Mouse (Mus musculus) liver, embryonic 15.5 days (tissue): ENCODE measurements around the gene Dynll2. TPM values are rescaled to one million over a fixed set of nuclear protein-coding genes. Genes with fewer than 3 reads are reported as not detected.

Experiments
- ATAC-seq: fragments of 200-750 bp; cut with Nextera tagmentation; 2 replicates; pipeline ENCODE4 v1.8.0; 2017; ENCODE audit warnings: moderate number of reproducible peaks, mild to moderate bottlenecking, moderate library complexity; ENCODE audit not compliant: insufficient read depth
- H3K27ac ChIP-seq: fragments of 300-500 bp; sonication (generic); replicated peaks from 2 replicates; pipeline ENCODE4 v1.5.1; 2015; ENCODE audit warnings: mild to moderate bottlenecking, inconsistent platforms
- H3K27me3 ChIP-seq: fragments of 300-500 bp; sonication (generic); 2 replicates; pipeline ENCODE4 v1.6.1; 2015; ENCODE audit warnings: mild to moderate bottlenecking, inconsistent platforms
- H3K36me3 ChIP-seq: fragments of 300-500 bp; sonication (generic); replicated peaks from 2 replicates; pipeline ENCODE4 v1.6.1; 2015; ENCODE audit warnings: moderate library complexity, mild to moderate bottlenecking, inconsistent platforms
- H3K4me1 ChIP-seq: fragments of 300-500 bp; sonication (generic); replicated peaks from 2 replicates; pipeline ENCODE4 v1.6.1; 2015; ENCODE audit warnings: inconsistent platforms
- H3K4me2 ChIP-seq: fragments of 300-500 bp; sonication (generic); 2 replicates; pipeline ENCODE4 v1.6.1; 2015; ENCODE audit warnings: moderate library complexity, mild to moderate bottlenecking, inconsistent platforms
- H3K4me3 ChIP-seq: fragments of 300-500 bp; sonication (generic); replicated peaks from 2 replicates; pipeline ENCODE4 v1.5.1; 2015; ENCODE audit warnings: mild to moderate bottlenecking, inconsistent platforms
- H3K9ac ChIP-seq: fragments of 300-500 bp; sonication (generic); 2 replicates; pipeline ENCODE4 v1.6.1; 2015; ENCODE audit warnings: moderate library complexity, mild to moderate bottlenecking, inconsistent platforms
- H3K9me3 ChIP-seq: fragments of 300-500 bp; sonication (generic); replicated peaks from 2 replicates; pipeline ENCODE4 v1.6.1; 2016; ENCODE audit warnings: inconsistent platforms
- WGBS: fragments of 180-500 bp; shearing (Covaris S2); methylation state at CpG from one replicate; pipeline ENCODE4 v1.1.7; 2015; ENCODE audit warnings: mixed read lengths; ENCODE audit not compliant: insufficient replicate concordance; 5-methylcytosine and 5-hydroxymethylcytosine counted together
- polyA plus RNA-seq: library from polyadenylated mRNA; unstranded; fragments of >200 nt; fragmentation: Nextera tagmentation; extraction: Ambion mirVana; gene quantifications from 2 replicates; pipeline ENCODE4 v1.2.1, GENCODE M21; 2015

Dynll2 gene
- polyA plus RNA-seq, 1 experiment from 2014 or later, result 6.6 TPM

GRCm38 (mm10) chr11:87966214-87966613, 21.1 kb downstream of the Dynll2 start:
- H3K27ac ChIP-seq, result no peak overlapping the region
- 37% methylated on average over 10 of the region's 10 CpGs for WGBS

GRCm38 (mm10) chr11:87965293-87965692, 22.0 kb downstream of the Dynll2 start:
- Histone ChIP-seq H3K36me3 (no peaks in the 10 kb centered on the region), H3K27ac (no peak overlapping the region), H3K4me1 (peaks cover 12% of the 10 kb centered on the region), H3K4me3 (no peak overlapping the region), H3K9ac (no peak overlapping the region), H3K27me3 (peaks cover 16% of the 10 kb centered on the region), H3K9me3 (no peaks in the 10 kb centered on the region), H3K4me2 (no peak overlapping the region)
- no peak for ATAC-seq
- 38% methylated on average over 3 of the region's 3 CpGs for WGBS

More at GRCm38 (mm10) chr11:87966214-87966613, 21.1 kb downstream of the Dynll2 start:
- peaks cover 20% of the 10 kb centered on the region for H3K27me3 ChIP-seq
- ATAC-seq, result no peak
- H3K4me3 ChIP-seq, result no peak overlapping the region
- peaks cover 12% of the 10 kb centered on the region for H3K4me1 ChIP-seq
- H3K36me3 ChIP-seq, result no peaks in the 10 kb centered on the region
- H3K4me2 ChIP-seq, result no peak overlapping the region
- no peaks in the 10 kb centered on the region for H3K9me3 ChIP-seq
- no peak overlapping the region for H3K9ac ChIP-seq

GRCm38 (mm10) chr11:87957066-87957465, 30.3 kb downstream of the Dynll2 start:
- Histone ChIP-seq H3K4me3 (no peak overlapping the region), H3K9me3 (no peaks in the 10 kb centered on the region), H3K9ac (no peak overlapping the region), H3K4me2 (no peak overlapping the region), H3K27me3 (no peaks in the 10 kb centered on the region), H3K27ac (no peak overlapping the region), H3K36me3 (no peaks in the 10 kb centered on the region), H3K4me1 (no peaks in the 10 kb centered on the region)
- no peak for ATAC-seq
- WGBS, result 22% methylated on average over 7 of the region's 7 CpGs

- Histone ChIP-seq H3K36me3 (no peaks in the 10 kb centered on the region), H3K27me3 (no peaks in the 10 kb centered on the region), H3K4me2 (no peak overlapping the region), H3K4me3 (no peak overlapping the region), H3K27ac (no peak overlapping the region), H3K4me1 (no peaks in the 10 kb centered on the region), H3K9me3 (no peaks in the 10 kb centered on the region), H3K9ac (no peak overlapping the region)
- no peak for ATAC-seq
- WGBS, result 5% methylated on average over 1 of the region's 1 CpGs
Measured at GRCm38 (mm10) chr11:87955144-87955543, 32.2 kb downstream of the Dynll2 start.

GRCm38 (mm10) chr11:87949990-87950389, 37.3 kb downstream of the Dynll2 start:
- Histone ChIP-seq H3K9ac (no peak overlapping the region), H3K27ac (no peak overlapping the region), H3K9me3 (no peaks in the 10 kb centered on the region), H3K4me2 (no peak overlapping the region), H3K4me1 (no peaks in the 10 kb centered on the region), H3K4me3 (no peak overlapping the region), H3K36me3 (no peaks in the 10 kb centered on the region), H3K27me3 (no peaks in the 10 kb centered on the region; the same call in 1 of the 2 replicates)
- WGBS, result 2% methylated on average over 2 of the region's 2 CpGs
- no peak for ATAC-seq

- Histone ChIP-seq H3K36me3 (no peaks in the 10 kb centered on the region), H3K9ac (no peak overlapping the region), H3K27me3 (no peaks in the 10 kb centered on the region), H3K27ac (no peak overlapping the region), H3K4me2 (no peak overlapping the region), H3K4me1 (no peaks in the 10 kb centered on the region), H3K4me3 (no peak overlapping the region), H3K9me3 (no peaks in the 10 kb centered on the region)
- no peak for ATAC-seq
- 39% methylated on average over 3 of the region's 3 CpGs for WGBS
Measured at GRCm38 (mm10) chr11:87935467-87935866, 51.9 kb downstream of the Dynll2 start.

- ATAC-seq, result no peak
- no peaks in the 10 kb centered on the region for H3K27me3 ChIP-seq
- H3K4me1 ChIP-seq, result no peaks in the 10 kb centered on the region
- no peak overlapping the region for H3K27ac ChIP-seq
- 45% methylated on average over 2 of the region's 2 CpGs for WGBS
- no peak overlapping the region for H3K4me3 ChIP-seq
- no peak overlapping the region for H3K4me2 ChIP-seq
- H3K9me3 ChIP-seq, result no peaks in the 10 kb centered on the region
- no peaks in the 10 kb centered on the region for H3K36me3 ChIP-seq
- H3K9ac ChIP-seq, result no peak overlapping the region
Measured at GRCm38 (mm10) chr11:87933731-87934130, 53.6 kb downstream of the Dynll2 start.

- H3K4me3 ChIP-seq, result no peak overlapping the region
- H3K4me1 ChIP-seq, result no peaks in the 10 kb centered on the region
- ATAC-seq, result no peak
- no peaks in the 10 kb centered on the region for H3K27me3 ChIP-seq
- H3K4me2 ChIP-seq, result no peak overlapping the region
- WGBS, result 60% methylated on average over 2 of the region's 2 CpGs
- H3K27ac ChIP-seq, result no peak overlapping the region
- no peak overlapping the region for H3K9ac ChIP-seq
- H3K9me3 ChIP-seq, result no peaks in the 10 kb centered on the region
- H3K36me3 ChIP-seq, result no peaks in the 10 kb centered on the region
Measured at GRCm38 (mm10) chr11:87930348-87930747, 57.0 kb downstream of the Dynll2 start.

Other genes with a start within 250 kb of the Dynll2 start
- gene Supt4a, start 250.0 kb downstream of the Dynll2 start, polyA plus RNA-seq, result 177 and 195 TPM in 2 replicates
- 3.3 and 3.5 TPM in 2 replicates for gene Tspoap1, start 227.0 kb downstream of the Dynll2 start, polyA plus RNA-seq
- 448 and 474 TPM in 2 replicates for gene Mpo, start 194.0 kb downstream of the Dynll2 start, polyA plus RNA-seq
- gene Lpo, start 159.2 kb downstream of the Dynll2 start, polyA plus RNA-seq, result 0.03 TPM in 1 of 2 replicates, not detected in the other
- 1.2 and 1.4 TPM in 2 replicates for gene Mks1, start 134.3 kb downstream of the Dynll2 start, polyA plus RNA-seq
- 1.2 and 3.6 TPM in 2 replicates for gene Epx, start 112.0 kb downstream of the Dynll2 start, polyA plus RNA-seq
- not detected in 2 replicates for gene Olfr462, start 95.3 kb downstream of the Dynll2 start, polyA plus RNA-seq
- not detected in 2 replicates for gene Olfr463, start 90.1 kb downstream of the Dynll2 start, polyA plus RNA-seq
- gene Olfr464, start 66.6 kb downstream of the Dynll2 start, polyA plus RNA-seq, result not detected in 2 replicates
- 108 and 113 TPM in 2 replicates for gene Srsf1, start 59.8 kb upstream of the Dynll2 start, polyA plus RNA-seq
- 8.3 and 8.6 TPM in 2 replicates for gene Vezf1, start 80.7 kb upstream of the Dynll2 start, polyA plus RNA-seq
- 1.1 and 1.5 TPM in 2 replicates for gene Cuedc1, start 110.5 kb upstream of the Dynll2 start, polyA plus RNA-seq
- 25.0 and 26.9 TPM in 2 replicates for gene Mrps23, start 216.9 kb upstream of the Dynll2 start, polyA plus RNA-seq